Mouse (Mus musculus) liver, embryonic 14.5 days (tissue): ENCODE results near the gene Polr3h.

Experiments used
- CTCF ChIP-seq: IDR thresholded peaks from 2 replicates; pipeline ENCODE4 v1.5.1; 2016; ENCODE audit warnings: antibody characterized with exemption, low read depth, control low read depth
- EP300 ChIP-seq: IDR thresholded peaks from 2 replicates; pipeline ENCODE4 v1.6.1; 2016; ENCODE audit warnings: antibody characterized with exemption, low read depth

- TF ChIP-seq CTCF (no peak), EP300 (no peak)
Observed at GRCm38 (mm10) chr15:81968447-81968846, 42.4 kb upstream of the Polr3h start.
